Mouse (Mus musculus) thymus, postnatal 0 days (tissue): ENCODE data around the gene Gm17019. TPM values are rescaled to one million over a fixed set of nuclear protein-coding genes. Genes with fewer than 3 reads are reported as not detected.
"Not testable (repeated sequence)": the region's sequence is repeated elsewhere in the genome, so short reads cannot be mapped to it uniquely, and the experiment has no call there.

Experiments used
- DNase-seq: peaks from one replicate; pipeline ENCODE4 v3.0.0-alpha.2; 2015; ENCODE audit warnings: low spot score
- polyA plus RNA-seq: library from polyadenylated mRNA; unstranded; fragments of >200 nt; fragmentation: Nextera tagmentation; extraction: Ambion mirVana; gene quantifications from 2 replicates; pipeline ENCODE4 v1.2.1, GENCODE M21; 2015

Gm17019 gene
- polyA plus RNA-seq, result not detected in 2 replicates

DNA sequence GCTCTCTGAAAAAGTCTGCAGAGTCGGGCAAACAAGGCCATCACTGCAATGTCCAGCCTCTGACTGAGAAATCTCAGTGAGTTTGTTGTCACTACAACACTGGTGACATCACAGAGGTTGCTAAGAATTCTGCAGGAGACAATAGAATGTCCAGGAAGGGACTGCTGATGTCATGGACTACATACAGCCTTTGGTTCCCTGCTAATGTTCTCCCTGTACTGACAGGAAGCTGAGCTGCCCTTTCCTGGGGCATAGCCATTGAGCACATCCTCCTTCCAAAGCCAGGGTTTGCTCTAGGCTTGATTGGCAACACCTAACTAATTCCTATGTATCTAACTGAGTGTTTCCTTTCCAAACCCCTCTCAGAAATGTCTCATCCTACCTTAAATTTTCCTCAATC lies at the start of gene Gm17019:
TSS of gene Gm17019 (minus strand) at position 101 of the 400 bp plus-strand sequence.
- not testable (repeated sequence) for DNase-seq

DNA sequence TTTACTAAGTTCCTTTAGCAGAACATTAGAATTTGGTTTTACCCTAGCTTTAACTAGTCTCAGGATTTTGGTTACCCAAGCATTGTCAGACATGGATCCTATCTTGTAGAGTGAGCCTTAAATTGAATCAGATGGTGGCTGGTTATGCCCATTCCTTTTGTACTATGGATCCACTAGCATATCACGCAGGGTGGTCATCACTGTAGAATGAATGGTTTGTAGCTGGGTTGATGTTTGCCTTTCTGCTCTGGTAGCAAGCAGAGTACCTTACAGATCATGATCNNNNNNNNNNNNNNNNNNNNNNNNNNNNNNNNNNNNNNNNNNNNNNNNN lies 29.6 kb upstream of the Gm17019 start:
- DNase-seq, result not testable (repeated sequence)

DNA sequence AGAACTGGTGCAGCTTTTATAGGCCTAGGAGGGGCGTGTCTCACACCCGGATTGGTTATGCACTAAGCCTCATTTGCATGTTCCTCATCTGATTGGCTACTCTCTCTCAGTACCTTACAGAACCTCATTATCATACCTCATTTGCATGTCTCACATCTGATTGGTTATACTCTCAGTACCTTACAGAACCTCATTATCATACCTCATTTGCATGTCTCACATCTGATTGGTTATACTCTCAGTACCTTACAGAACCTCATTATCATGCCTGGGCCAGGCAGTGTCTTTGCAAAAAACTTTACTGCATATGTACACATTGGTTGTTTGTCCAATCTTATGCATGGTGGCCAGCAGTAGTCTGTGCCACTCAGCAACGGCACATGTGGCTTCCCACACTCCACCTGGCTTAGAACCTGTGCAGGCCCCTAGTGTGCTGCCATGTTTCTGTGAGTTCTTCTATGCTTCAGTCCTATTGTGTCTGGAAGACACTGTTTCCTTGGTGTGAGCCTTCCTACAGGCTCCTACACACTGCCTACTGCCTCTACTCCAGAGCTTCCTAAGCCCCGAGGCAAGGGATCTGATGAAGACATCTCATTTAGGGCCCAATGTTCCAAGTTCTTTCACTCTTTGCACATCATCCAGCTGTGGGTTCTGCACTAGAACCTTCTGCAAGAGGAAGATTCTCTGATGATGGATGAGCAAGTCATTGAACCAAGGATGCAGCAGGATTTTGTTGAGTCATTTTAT lies 29.0 kb upstream of the Gm17019 start:
- DNase-seq, result not testable (repeated sequence)

DNA sequence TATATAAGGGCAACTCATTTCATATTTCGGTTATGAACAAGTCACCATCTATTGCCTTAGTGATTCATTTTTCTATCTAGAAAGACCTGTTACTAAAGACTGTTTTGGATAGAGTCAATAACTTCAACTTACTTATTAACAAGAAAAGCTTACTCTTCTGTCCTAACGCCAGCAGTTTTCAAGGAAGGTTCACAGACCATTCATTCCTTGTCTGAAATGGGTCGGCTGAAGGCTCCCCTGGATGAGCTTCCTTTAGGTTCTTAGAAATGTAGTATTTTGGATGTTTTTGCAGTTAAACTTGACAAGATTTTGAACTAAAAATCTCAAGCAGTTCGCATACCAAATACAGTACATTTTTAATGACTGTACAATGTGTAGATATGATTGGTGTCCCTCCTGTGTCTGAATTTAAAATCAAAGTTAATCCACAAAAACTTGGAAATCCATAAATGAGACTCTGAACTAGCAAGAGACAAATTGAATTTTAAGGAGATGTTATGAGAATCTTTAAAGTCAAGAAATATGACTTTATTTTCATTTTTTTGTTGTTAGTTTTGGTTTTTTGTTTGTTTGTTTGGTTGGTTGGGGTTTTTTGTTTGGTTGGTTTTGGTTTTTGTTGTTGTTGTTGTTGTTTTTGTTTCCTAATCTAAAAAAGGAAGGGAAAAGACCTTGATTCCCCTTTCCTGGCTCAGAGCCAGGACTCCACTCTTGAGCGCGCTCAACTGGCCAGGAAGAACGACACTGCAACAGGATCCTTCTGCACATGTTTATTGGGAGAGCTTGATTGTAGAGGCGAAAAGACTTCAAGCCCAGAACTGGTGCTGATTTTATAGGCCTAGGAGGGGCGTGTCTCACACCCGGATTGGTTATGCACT lies 21.6 kb upstream of the Gm17019 start:
- not testable (repeated sequence) for DNase-seq

DNA sequence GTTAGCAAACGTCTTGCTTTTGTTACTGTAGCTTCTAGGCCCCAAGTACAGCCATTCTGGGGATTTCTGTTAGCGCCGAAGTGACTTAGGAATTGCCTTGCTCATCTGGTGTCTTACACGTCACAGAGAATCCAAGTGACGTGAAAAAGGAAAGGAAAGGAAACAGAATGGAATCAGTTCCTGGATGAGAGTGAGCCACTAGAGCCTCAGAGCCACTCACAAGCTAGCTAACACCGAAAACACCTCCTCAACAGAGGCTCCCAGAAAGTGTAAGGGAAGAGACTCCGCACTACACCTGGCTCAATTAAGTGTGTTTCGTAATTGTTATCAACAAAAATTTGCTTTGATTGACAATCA lies 20.8 kb upstream of the Gm17019 start:
- not testable (repeated sequence) for DNase-seq

DNA sequence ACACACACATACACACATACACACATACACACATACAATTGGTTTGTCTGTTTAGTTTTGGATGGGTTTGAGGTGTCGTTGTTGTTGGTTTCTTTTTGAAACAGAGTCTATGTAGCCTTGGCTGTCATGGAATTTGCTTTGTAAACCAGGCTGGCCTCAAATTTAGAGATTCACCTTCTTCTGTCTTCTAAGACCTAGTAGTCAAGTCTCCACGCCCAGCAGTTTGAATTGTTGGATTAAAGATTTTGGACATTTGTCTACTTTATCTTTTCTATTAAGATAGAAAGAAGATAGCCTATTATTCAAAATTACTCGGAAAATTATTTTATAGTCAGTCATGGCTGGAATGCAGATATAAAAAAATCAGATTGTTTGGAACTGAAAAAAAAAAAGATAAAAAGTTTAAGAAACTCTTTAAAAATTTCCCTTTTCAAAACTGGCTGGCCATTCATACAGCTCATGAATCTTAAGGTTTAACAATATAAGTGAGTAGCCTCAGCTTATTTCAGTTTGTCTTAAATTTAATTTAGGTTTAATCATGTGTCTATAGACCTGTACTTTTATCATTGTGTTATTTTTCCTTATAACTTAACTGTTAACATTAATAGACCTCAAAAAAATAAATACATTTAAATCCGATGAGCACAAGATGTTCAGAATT lies 20.3 kb upstream of the Gm17019 start:
- not testable (repeated sequence) for DNase-seq

DNA sequence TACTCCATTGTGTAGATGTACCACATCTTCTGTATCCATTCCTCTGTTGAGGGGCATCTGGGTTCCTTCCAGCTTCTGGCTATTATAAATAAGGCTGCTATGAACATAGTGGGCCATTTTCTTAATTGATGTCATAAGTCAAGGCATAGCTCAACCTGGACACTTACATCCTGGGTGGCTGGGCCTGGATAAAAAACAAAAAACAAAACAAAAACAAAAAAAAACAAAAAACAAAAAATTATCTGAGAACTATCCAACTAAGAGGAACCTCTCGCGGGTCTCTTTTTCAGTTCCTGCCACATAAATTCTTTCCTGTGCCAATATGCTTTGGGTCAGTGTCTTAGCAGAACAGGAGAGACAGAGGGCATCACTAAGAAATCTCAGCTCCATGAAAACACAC lies 18.0 kb upstream of the Gm17019 start:
- DNase-seq, result not testable (repeated sequence)

DNA sequence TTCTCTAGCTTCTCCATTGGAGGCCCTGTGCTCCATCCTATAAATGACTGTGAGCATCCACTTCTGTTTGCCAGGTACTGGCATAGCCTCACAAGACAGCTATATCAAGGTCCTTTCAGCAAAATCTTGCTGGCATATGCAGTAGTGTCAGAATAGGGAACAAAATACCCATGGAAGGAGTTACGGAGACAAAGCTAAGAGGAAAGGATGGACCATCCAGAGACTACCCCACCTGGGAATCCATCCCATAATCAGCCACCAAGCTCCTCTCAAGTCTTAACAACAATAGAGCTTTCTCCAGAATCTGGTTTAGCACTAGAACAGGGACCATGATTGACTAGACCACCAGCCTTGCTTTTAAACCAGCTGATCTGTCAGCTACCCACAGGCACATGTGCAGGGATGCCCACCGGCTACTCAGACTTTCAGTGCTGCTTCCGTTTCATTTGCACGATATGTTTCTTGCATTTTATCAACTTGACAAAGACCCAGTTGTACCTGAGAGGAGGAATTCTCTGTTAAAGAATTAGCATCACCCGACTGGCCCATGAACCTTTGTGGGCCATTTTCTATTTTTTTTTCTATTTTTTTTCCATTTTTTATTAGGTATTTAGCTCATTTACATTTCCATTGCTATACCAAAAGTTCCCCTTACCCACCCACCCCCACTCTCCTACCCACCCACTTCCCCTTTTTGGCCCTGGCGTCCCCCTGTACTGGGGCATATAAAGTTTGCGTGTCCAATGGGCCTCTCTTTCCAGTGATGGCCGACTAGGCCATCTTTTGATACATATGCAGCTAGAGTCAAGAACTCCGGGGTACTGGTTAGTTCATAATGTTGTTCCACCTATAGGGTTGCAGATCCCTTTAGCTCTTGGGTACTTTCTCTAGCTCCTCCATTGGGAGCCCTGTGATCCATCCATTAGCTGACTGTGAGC lies 12.3 kb upstream of the Gm17019 start:
- DNase-seq, result not testable (repeated sequence)

DNA sequence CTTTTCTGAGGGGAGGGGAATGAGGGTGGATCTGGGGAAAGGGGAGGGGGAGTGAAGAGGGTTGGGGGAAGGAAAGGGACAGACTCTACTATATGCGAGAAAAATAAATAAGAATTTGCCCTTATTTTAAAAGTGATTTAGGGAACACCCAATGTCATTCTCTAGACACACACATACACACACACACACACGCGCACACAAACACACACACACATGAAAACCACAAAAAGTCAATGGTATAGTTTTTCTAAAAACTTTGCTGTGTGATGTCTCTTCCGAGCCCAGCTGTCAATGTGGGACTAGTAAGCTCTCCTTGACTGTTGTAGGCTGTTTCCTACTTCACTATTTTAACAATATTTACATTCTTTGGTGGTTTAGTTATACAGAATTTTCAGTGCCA lies 8.0 kb upstream of the Gm17019 start:
- not testable (repeated sequence) for DNase-seq

DNA sequence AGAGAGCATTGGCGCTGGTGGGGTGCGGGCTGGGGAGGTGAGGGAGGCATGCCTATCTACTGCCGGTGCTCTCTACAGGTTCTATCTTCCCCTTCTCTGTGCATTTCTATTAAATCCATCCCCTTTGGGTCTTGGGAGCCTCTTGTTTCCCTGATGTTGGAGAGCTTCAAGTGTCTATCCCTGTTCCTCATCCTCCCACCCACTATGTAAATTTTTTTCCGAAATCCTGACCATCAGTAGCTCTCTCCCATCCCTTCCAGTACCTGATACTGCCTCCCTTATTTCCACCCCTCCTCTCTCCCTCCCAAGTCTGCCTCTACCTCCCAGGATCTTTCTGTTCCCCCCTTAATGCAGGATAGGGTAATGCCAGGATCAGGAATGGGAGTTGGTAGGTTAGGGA lies 7.2 kb upstream of the Gm17019 start:
- DNase-seq, result peak; percentile 29

DNA sequence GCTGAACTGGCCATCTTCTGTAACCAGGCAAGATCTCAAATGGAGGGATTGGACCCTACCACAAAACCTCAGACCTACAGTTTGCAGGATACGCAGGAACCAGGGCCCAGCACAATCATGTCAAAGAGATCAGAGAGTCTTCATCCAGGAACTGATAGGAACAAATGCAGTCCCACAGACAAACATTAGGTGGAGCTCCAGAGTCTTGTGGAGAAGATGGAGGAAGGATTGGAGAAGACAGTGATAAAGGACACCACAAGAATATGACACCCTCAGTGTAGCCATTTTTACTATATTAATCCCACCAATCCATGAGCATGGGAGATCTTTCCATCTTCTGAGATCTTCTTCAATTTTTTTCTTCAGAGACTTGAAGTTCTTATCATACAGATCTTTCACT lies 8.5 kb downstream of the Gm17019 start:
- not testable (repeated sequence) for DNase-seq

DNA sequence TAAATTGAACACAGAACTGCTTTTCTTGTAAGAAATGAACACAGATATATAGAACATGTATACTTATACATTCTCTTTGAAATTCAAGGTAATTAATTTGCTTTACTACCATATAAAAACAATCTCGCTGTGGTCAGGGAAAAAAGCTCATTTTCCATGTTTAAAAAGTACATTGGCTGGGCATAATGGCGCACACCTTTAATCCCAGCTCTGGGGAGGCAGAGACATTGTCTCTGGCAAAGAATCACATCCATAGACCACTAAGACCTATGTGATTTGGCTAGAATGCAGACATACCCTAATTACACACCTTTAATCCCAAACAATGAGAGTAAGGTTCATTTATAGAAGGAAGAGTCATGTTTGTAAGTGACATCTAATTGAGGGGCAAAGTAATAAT lies 12.7 kb downstream of the Gm17019 start:
- not testable (repeated sequence) for DNase-seq

DNA sequence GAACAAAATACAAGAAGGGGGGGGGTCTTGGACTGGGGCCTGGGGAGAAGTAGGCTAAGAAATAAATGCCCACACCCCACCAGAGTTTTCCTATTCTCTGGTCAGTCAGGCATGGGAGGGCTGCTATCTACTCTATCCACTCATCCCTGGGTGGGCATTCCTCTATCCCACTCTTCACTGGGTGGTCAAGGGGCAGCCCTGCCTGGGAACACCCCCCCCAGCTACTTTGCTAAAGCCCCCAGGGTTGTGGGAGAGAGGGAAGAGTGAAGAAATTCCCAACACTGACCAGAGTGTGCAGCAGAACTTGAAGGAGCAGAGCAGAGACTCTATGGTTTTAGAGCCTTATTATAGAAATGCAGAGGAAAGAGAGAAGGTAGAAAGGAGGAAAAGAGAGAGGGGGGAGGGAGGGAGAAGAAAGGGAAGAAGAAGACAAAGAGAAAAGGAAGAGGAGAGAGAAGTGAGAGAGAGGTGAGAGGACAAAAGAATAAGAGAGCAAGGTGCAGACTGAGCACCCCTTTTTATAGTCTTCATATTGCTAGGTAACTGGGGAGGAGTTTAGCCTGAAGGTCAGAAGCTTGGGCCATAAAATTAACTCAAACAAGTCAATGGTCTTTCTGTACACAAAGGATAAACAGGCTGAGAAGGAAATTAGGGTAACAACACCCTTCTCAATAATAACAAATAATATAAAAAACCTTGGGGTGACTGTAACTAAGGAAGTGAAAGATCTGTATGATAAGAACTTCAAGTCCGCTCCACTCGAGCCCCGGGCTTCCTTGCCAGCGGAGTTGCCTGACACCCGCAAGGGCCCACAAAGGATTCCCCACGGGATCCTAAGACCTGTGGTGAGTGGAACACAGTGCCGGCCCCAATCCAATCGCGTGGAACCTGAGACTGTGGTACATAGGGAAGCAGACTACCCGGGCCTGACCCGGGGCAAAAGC lies 21.9 kb downstream of the Gm17019 start:
- not testable (repeated sequence) for DNase-seq

DNA sequence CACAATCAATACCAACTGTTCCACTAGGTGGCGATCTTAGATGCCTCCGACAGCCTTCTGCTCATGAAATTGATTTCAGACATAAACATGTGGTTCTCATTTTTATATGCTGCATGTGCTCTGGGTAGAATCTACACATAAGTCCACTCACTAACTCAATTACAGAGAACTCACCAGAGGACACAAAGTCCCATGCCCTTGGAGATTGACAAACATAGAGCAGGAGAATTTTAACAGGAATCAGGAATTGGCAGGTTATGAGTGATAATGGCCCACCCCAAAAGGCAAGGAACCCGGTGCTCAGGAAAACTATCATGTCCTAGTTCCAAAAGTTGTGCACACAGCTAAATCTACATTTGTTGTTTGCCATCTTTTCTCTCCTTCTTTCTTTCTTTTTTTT lies 25.9 kb downstream of the Gm17019 start:
- peak; percentile 1 for DNase-seq

DNA sequence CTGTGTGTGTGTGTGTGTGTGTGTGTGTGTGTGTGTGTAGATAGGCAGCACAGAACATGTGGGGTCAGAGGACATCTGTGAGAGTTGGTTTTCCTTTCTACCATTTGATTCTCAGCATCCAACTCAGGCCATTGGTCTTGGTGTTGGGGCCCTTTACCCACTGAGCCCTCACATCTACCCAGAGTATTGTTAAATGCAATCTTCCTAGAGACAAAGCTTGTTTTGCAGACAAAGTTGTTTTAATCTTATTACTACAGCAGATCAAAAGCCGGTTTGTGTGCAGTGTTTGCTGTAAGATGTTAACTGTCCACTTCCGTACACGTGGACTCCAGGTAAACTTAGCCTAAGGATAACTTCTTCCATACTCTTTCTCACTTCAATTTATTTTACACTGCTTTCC lies 26.5 kb downstream of the Gm17019 start:
- DNase-seq, result peak; percentile 4

DNA sequence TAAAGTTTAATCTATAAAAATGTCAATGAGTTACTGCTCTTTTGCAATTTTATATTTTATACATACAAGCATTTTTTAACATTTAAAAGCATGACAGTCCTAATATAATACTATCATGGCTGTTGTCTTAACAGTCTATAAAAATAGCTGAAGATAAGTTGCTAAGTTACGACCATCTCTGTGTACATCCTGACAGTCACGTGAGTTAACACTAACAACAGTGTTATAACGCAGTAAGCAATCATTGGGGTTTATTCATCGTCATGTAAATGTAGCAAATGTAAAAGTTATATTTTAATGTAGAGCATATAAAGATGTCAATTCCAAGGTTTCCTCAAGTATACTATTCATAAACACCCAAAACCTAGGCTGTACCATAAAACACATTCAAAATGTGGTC lies 27.2 kb downstream of the Gm17019 start:
- DNase-seq, result not testable (repeated sequence)

DNA sequence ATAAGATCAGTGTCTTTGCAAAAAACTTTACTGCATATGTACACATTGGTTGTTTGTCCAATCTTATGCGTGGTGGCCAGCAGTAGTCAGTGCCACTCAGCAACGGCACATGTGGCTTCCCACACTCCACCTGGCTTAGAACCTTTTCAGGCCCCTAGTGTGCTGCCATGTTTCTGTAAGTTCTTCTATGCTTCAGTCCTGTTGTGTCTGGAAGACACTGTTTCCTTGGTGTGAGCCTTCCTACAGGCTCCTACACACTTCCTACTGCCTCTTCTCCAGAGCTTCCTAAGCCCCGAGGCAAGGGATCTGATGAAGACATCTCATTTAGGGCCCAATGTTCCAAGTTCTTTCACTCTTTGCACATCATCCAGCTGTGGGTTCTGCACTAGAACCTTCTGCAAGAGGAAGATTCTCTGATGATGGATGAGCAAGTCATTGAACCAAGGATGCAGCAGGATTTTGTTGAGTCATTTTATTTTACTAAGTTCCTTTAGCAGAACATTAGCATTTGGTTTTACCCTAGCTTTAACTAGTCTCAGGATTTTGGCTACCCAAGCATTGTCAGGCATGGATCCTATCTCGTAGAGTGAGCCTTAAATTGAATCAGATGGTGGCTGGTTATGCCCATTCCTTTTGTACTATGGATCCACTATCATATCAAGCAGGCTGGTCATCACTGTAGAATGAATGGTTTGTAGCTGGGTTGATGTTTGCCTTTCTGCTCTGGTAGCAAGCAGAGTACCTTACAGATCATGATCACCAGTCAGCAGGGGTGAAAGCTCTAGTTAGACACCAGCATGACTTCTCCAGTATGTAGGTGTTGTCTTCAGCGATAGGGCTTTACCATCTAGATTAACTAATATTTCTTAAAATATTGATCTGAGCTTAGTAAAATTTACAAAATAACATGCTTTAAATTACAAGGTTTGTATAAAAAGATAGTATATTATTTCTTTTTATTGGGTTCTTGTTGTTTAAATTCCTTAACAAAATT lies 27.9 kb downstream of the Gm17019 start:
- DNase-seq, result not testable (repeated sequence)

DNA sequence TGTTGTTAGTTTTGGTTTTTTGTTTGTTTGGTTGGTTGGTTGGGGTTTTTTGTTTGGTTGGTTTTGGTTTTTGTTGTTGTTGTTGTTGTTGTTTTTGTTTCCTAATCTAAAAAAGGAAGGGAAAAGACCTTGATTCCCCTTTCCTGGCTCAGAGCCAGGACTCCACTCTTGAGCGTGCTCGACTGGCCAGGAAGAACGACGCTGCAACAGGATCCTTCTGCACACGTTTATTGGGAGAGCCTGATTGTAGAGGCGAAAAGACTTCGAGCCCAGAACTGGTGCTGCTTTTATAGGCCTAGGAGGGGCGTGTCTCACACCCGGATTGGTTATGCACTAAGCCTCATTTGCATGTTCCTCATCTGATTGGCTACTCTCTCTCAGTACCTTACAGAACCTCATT lies 34.7 kb downstream of the Gm17019 start:
- DNase-seq, result not testable (repeated sequence)
